Mouse (Mus musculus) thymus, postnatal 4 days (tissue): Measurements from ENCODE around the gene Nid2.

Experiments used
- DNase-seq: peaks from one replicate; pipeline ENCODE4 v3.0.0; 2021

Nid2 gene

GRCm38 (mm10) chr14:19751025-19751771 is at the start of gene Nid2:
Gene Nid2 (plus strand): TSS chr14:19751265.
- peak; percentile 53 for DNase-seq

- no peak for DNase-seq
Measured at GRCm38 (mm10) chr14:19701546-19701945, 49.5 kb upstream of the Nid2 start.

GRCm38 (mm10) chr14:19705649-19706048 is 45.4 kb upstream of the Nid2 start:
- peak; percentile 86 for DNase-seq

- peak; percentile 70 for DNase-seq
Measured at GRCm38 (mm10) chr14:19706454-19706853, 44.6 kb upstream of the Nid2 start.

- no peak for DNase-seq
Measured at GRCm38 (mm10) chr14:19706997-19707396, 44.1 kb upstream of the Nid2 start.

GRCm38 (mm10) chr14:19707721-19708507 is 43.2 kb upstream of the Nid2 start:
- no peak for DNase-seq

GRCm38 (mm10) chr14:19709161-19709560 is 41.9 kb upstream of the Nid2 start:
- DNase-seq, result no peak

- no peak for DNase-seq
Measured at GRCm38 (mm10) chr14:19711771-19712170, 39.3 kb upstream of the Nid2 start.

GRCm38 (mm10) chr14:19713067-19713466 is 38.0 kb upstream of the Nid2 start:
- DNase-seq, result no peak

GRCm38 (mm10) chr14:19719077-19719476 is 32.0 kb upstream of the Nid2 start:
- no peak for DNase-seq

GRCm38 (mm10) chr14:19720044-19720611 is 30.9 kb upstream of the Nid2 start:
- DNase-seq, result no peak

- no peak for DNase-seq
Measured at GRCm38 (mm10) chr14:19728278-19728677, 22.8 kb upstream of the Nid2 start.

- no peak for DNase-seq
Measured at GRCm38 (mm10) chr14:19728737-19729136, 22.3 kb upstream of the Nid2 start.

- no peak for DNase-seq
Measured at GRCm38 (mm10) chr14:19732097-19732496, 19.0 kb upstream of the Nid2 start.

GRCm38 (mm10) chr14:19733490-19734282 is 17.4 kb upstream of the Nid2 start:
- no peak for DNase-seq

GRCm38 (mm10) chr14:19735303-19735702 is 15.8 kb upstream of the Nid2 start:
- DNase-seq, result no peak

GRCm38 (mm10) chr14:19737568-19737967 is 13.5 kb upstream of the Nid2 start:
- DNase-seq, result no peak

GRCm38 (mm10) chr14:19738094-19738843 is 12.8 kb upstream of the Nid2 start:
- no peak for DNase-seq

- no peak for DNase-seq
Measured at GRCm38 (mm10) chr14:19739416-19740146, 11.5 kb upstream of the Nid2 start.

- no peak for DNase-seq
Measured at GRCm38 (mm10) chr14:19740147-19740738, 10.8 kb upstream of the Nid2 start.

- no peak for DNase-seq
Measured at GRCm38 (mm10) chr14:19744876-19745275, 6.2 kb upstream of the Nid2 start.
